Mouse (Mus musculus) CH12F3 (cell line): ENCODE measurements around the gene Bpifa2.
"Not testable (repeated sequence)": the region's sequence is repeated elsewhere in the genome, so short reads cannot be mapped to it uniquely, and the experiment has no call there.

Source experiments
- in situ Hi-C: fragments of 300-500 bp; cut with MboI; formaldehyde crosslinking; loops from 2 replicates; pipeline ENCODE4 v1.14.3; 2020; ENCODE audit warnings: low sequenced_read_pairs

Bpifa2 gene

GRCm38 (mm10) chr2:154007965-154008364 is at the start of gene Bpifa2:
Gene Bpifa2, plus strand, starts transcription at chr2:154008265.
- in situ Hi-C loops, result no loop called here

GRCm38 (mm10) chr2:153962821-153963331 is 45.2 kb upstream of the Bpifa2 start:
- in situ Hi-C loops, result no loop called here

GRCm38 (mm10) chr2:153963334-153963733 is 44.7 kb upstream of the Bpifa2 start:
- in situ Hi-C loops, result no loop called here

- in situ Hi-C loops, result no loop called here
Observed at GRCm38 (mm10) chr2:153970221-153970620, 37.8 kb upstream of the Bpifa2 start.

GRCm38 (mm10) chr2:153974582-153974981 is 33.5 kb upstream of the Bpifa2 start, which contains the start of gene Bpifa6:
Gene Bpifa6, plus strand, starts transcription at chr2:153974945.
- in situ Hi-C loops, result no loop called here

- in situ Hi-C loops, result no loop called here
Observed at GRCm38 (mm10) chr2:153995770-153996169, 12.3 kb upstream of the Bpifa2 start.

- in situ Hi-C loops, result no loop called here
Observed at GRCm38 (mm10) chr2:154000501-154000900, 7.6 kb upstream of the Bpifa2 start.

- in situ Hi-C loops, result no loop called here
Observed at GRCm38 (mm10) chr2:154001056-154001455, 7.0 kb upstream of the Bpifa2 start.

- in situ Hi-C loops, result no loop called here
Observed at GRCm38 (mm10) chr2:154004456-154004855, 3.6 kb upstream of the Bpifa2 start.

GRCm38 (mm10) chr2:154005094-154005493 is 3.0 kb upstream of the Bpifa2 start:
- in situ Hi-C loops, result no loop called here

GRCm38 (mm10) chr2:154005734-154006133 is 2.3 kb upstream of the Bpifa2 start:
- in situ Hi-C loops, result no loop called here

- in situ Hi-C loops, result no loop called here
Observed at GRCm38 (mm10) chr2:154006331-154006730, 1.7 kb upstream of the Bpifa2 start.

GRCm38 (mm10) chr2:154007381-154007780 is 684 bp upstream of the Bpifa2 start:
- in situ Hi-C loops, result no loop called here

- in situ Hi-C loops, result no loop called here
Observed at GRCm38 (mm10) chr2:154017990-154018389, 9.9 kb downstream of the Bpifa2 start.

- in situ Hi-C loops, result not testable (repeated sequence)
Observed at GRCm38 (mm10) chr2:154024676-154025075, 16.6 kb downstream of the Bpifa2 start.

GRCm38 (mm10) chr2:154038932-154039331 is 30.9 kb downstream of the Bpifa2 start:
- in situ Hi-C loops, result no loop called here

GRCm38 (mm10) chr2:154044743-154045142 is 36.7 kb downstream of the Bpifa2 start:
- in situ Hi-C loops, result no loop called here

GRCm38 (mm10) chr2:154058690-154059089 is 50.6 kb downstream of the Bpifa2 start:
- in situ Hi-C loops, result no loop called here
